Mouse (Mus musculus): ENCODE measurements around the gene Phtf1. TPM values are rescaled to one million over a fixed set of nuclear protein-coding genes. Genes with fewer than 3 reads are reported as not detected.

Phtf1 gene
- total RNA-seq (2021) = 10 to 100 TPM; 16.4 to 19.4 TPM
- long read RNA-seq, experiment 1, transcript Phtf1-202 (19 exons, 3,327 nt) = major isoform, 15 of 32 reads
- long read RNA-seq, experiment 1, partial matches to known transcripts = 0 of 32 reads
- long read RNA-seq, experiment 1, other reads (novel, unspliced or antisense) = 14 of 32 reads
- long read RNA-seq, experiment 2, transcript Phtf1-202 (19 exons, 3,327 nt) = major isoform, 18 of 26 reads
- long read RNA-seq, experiment 2, partial matches to known transcripts = 1 of 26 reads
- long read RNA-seq, experiment 2, other reads (novel, unspliced or antisense) = 4 of 26 reads

DNA sequence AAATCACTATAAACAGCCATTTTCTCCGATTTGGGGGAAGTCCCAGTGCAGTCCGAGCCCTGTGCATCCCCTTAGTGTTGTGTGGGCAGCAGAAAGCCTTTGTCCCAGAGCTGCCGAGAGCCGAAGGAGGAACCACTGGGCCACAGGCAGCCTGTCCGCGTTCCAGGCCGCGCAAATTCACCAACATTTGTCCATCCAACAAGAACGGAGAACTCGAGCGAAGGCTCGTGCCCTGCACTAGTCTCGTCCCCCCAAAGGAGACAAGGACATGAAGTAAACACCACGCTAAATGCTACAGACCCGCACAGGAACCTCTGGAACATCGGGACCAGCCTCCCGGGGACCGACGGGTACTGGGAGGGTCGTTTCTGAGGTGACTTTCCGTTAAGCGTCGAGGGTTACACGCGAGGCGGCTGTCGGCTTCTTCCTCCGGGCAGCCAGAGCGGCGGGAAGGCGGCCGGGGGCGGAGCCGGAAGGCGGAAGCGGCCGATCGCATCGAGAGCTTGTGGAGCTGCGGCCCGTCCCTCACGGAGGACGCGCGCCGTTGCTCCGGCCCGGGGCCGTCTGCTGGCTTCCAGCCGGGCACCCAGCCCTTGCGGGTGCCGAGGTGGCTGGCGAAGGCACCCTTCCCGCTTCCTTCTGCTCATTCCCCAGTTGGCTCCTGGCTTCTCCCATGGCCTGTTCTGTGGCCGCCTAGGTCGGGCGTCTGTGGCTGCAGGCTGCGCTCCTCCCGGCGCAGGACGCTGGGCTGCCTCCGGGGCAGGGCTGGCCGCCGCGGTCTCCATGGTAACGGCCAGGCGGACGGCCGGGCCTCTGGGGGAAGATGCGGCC, at the start of gene Phtf1:
Gene Phtf1 (plus strand): TSS at position 250 of the 831 bp plus-strand sequence.
- DNase-seq = peak; percentile 92

DNA sequence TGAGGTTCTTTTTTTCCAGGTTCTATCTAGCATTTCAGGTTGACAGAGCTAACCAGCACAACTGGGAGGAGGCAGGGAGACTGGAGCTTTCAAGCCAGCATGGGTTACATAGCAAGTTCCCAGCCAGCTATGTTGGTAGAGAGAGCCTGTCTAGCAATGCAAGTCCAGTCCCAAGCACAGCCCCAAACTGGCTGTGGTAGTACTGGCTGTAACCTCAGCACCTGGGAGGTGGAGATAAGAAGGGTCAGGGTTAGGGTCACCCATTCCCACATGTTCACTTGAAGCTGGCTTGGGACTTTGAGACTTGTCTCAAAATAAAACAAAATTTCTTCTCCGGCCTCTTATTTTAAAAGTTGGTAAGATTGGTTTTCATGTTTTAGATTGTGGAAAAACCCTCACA, 47.8 kb upstream of the Phtf1 start:
- DNase-seq = no peak

DNA sequence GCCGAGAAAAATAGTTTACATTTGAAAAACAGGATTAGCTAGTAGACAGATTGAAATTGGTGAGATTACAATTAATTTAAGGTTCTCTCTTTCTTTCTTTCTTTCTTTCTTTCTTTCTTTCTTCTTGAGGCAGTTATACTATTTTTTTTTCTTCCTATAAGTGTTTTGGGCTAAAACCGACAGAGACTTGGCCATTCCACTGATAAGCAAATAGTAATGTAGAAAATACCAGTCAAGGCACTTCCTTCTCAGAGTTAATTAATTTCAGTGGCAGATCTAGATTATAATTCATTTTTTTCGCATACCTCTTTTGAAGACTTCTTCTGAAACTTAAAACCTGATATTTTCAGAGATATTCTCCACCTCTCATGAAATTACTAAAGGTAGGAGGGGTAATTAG, 42.6 kb upstream of the Phtf1 start:
- no peak for DNase-seq

DNA sequence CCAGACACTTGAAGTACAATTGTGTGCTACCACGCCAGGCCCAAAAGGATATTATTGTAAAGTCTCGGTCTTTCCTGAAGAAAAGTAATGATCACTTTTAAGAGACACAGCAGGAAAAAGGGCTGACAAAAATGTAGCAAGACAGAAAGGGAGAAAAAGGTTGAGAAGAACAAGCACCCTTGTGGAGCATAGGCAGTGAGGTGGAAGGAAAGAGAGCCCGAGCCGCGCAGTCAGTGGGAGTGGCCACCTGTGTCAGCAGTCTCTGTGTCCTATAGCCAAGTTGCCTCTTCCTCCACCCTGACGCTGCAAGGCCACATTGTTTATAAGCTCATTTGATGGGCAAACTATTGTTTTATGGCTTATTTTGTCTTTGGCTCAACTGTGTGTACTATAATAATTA, 40.4 kb upstream of the Phtf1 start:
- peak; percentile 22 for DNase-seq

DNA sequence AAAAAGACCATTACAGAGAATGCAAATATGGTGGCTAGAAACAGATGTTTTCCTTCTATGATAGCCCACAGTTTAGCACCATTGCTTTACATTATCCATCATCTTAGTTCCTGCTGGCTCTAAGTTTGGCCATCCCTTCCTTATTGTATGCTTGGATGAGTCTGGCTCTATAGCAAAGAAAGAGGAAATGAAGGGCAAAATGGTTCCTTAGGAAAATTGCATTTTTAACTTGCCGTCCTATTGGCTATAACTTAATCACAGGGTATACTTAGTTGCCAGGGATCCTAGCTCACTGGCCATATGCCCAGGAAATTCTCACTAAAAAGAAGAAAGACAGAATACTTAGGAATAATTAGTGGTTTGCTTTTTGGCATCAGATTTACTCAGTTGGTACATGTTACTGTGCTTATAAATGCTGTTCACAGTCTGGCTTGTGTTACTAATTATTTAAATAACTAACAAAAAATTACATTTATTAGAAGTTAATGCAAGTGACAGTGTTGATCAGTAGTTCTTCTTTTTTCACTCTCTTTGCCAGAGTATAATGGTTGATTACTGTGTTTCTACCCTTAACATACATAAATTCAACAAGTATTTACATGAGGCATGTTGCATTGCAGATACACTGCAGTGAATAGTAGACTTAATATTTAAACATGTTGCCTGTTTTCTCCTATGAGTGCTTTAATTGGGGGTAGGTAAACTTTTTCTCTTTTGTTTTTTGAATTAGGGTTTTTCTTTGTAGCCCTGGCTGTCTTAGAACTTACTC, 22.9 kb upstream of the Phtf1 start:
- no peak for DNase-seq

DNA sequence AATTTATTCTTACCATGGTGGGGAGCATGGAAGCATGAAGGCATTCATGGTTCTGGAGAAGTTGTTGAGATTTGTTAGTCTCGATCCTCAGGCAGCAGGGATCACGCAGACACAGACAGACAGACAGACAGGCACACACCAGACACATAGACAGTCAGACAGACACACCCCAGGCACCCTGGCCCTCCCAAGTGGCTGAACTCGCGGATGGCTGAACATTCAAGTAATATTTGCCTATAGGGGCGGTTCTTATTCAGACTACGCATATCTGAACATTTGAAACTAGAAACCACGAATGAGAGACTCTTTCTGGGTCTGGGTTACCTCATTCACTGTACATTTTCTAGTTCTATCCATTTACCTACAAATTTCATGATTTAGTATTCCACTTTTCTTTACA, 19.2 kb upstream of the Phtf1 start:
- DNase-seq = no peak

DNA sequence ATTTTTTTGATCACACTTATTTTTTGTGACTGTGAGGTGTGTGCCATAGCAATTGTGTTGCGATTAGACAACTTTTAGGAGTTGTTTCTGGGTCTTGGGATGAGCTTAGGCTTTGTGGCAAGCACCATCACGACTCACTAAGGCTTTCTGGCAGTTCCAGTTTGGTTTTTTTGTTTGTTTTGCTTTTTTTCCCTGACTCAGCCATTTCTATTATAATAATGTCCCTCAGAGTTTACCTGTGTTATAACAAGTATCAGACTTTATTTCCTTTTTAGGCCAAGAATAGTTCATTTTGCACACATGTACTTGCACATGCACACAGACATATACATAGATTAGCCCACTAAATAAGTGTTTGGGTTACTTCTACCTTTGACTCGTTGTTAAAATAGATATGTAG, 7.3 kb upstream of the Phtf1 start:
- DNase-seq = no peak

DNA sequence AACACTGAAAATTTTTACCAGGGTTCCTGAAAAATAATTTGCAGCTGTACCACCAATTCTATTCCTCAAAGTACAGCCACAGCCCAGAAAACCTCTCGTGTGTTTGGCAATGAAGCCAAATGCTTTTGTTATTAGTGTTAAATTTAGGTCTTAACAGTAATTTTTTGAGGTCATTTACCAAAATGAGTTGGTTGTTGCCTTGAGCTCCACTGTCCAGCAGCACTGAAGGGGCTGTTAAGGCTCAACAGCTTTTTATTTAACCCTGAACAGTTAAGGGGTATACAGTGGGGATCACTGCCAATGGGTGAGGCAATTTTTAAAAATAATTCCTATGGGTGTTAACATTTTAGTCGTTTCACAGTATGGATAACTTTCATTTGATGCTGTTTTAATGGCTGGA, 679 bp upstream of the Phtf1 start:
- DNase-seq = no peak

DNA sequence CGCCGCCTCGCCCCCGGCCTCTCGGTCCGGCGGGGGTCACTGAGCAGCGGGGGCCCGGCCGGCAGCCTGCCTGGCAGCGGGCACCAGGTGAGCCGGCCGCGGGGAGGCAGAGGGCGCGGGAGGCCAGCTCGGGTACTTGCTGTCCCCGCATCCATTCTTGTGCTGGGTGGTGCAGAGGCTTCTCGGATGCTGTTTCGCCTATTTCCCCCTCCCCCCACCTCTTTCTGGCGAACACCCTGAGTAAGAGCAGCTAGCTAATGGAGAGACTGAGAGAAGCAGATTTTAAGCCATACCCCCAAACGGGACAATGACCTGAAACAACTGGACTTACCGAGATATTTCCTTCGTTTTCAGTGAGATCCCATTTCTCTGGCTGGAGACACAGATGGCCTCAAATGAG, 791 bp downstream of the Phtf1 start:
- DNase-seq = no peak

DNA sequence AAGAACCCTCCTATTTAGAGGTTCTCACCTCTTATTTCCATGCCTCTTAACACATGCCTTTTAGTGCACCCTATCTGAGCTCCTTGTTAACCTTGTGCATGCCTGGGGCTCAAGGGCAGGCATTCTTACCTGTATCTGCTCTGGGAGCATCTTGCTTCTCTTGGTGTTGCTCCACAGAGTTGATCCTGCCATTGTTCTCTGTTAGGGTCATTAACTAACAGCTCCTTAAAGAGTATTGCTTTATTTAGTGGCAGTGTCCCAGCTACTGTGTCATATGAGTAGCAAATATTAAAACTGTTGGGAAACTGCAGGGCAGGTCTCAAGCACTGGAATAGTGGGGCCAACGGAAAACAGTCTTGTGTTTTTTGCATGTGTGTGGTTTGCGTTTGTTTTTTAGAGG, 3.2 kb downstream of the Phtf1 start:
- no peak for DNase-seq

DNA sequence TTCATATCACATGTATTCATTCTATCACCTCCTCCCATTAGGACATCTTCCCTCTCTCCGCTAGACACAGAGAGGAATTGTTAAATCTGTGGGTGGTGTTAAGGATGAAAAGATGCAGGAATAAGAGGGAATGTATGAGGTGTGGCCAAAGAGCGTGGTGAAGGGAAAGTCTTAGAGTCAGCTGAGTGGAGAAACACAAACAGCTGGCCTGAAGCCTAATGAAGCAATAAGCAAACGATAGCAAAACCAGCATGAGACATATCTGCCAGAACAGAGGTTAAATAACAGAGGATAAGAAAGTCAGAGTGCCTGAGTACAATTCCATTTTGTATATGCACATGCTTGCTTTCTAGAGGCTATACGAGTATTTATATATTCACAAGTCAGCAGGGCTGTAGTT, 16.6 kb downstream of the Phtf1 start:
- no peak for DNase-seq

DNA sequence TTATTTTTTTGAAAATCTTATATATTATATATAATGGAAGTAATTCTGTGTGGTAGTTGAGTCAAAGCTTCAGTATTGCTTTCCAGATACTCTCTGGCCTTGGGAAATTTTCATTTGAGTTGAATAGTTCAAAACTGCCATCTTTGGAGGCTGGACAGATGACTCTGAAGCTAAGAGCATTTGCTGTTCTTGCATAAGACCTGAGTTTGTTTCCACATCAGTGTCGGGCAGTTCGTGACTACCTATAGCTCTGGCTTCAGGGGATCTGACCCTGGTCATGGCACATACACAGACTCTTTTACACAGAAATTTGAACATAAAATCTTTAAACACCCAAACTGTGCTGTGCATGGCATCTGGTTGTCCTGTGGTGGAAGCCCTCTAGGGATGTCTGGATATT, 17.3 kb downstream of the Phtf1 start:
- no peak for DNase-seq

DNA sequence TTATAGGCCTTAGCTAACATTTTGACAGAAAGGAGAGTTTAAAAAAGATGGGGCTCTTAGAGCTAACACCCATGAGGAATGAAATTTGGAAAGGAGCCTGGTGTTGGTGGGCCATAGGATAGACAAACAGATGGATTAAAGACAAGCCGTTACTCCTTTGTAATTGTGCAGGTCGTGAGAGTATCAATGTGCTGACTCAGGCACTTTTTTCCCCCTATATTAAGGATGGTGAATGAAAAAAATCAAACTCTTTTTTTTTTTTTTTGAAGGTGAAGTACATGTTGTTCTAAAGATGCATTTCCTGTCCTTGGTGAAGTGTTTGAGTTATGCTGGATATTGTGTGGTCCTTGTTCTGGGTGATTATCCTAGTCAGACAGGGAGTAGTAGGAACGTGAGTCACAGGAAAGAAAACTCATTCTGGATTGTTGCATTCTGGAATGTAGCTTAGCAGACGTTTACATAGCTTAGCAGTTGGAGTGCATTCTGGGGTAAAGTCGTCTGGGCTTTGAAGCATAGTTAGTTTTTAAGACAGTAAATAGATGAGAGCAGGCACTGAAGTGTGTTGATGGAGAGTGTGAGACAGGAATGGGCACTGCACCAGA, 20.0 kb downstream of the Phtf1 start:
- DNase-seq = no peak

DNA sequence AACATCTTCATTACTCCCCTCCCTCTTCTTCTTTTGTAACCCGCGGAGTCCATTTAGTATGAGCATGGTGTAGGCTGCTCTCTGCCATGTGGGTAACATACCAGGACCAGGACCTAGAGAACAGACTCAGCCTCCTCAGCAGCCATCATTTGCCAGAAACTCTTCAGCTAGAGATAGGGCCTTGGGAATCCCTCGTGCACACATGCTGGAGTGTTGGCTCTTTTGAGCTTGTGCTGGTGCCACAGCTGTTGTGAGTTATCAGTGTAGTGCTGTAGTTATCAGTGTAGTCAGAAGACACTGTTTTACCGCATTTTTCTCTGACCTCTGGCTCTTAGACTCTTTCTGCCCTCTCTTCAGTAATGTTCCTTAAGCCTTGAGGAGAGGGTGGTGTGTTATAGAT, 21.4 kb downstream of the Phtf1 start:
- no peak for DNase-seq

DNA sequence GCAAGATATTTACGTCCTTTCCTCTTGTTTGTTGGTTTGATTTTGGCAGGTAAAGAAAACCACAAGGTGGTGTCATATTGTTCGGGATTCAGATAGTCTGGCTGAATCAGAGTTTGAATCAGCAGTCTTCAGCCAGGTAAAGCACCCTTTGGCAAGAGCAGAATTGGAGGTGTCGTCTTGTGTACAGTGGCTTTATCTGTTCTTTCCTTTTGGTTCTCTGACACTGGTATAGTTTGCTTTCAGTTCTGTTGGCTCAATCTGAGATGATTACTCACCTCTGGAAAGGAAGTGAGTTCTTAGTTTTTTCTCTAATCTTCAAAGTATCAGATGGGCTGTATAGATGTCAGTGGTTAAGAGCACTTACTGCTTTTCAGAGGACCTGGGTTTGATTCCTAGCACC, 23.4 kb downstream of the Phtf1 start:
- DNase-seq = no peak

DNA sequence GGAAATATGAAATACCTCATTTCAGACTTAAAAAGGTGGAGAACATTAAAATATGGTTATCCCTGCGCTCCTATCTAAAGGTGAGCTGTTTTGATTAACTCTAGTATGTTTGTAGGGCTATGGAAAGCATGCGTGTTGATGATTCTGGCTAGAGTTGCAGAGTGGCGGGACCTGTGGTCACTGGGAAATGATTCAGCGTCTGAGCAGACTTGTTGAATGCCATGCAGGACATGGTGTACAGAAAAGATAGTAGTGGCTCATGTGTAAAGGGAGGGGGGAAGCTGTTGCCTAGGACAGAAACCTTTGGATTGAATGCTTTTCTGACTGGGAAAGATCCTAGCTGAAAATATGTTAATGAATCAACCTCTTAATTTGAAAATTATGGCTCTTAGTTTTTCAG, 30.8 kb downstream of the Phtf1 start:
- DNase-seq = no peak

DNA sequence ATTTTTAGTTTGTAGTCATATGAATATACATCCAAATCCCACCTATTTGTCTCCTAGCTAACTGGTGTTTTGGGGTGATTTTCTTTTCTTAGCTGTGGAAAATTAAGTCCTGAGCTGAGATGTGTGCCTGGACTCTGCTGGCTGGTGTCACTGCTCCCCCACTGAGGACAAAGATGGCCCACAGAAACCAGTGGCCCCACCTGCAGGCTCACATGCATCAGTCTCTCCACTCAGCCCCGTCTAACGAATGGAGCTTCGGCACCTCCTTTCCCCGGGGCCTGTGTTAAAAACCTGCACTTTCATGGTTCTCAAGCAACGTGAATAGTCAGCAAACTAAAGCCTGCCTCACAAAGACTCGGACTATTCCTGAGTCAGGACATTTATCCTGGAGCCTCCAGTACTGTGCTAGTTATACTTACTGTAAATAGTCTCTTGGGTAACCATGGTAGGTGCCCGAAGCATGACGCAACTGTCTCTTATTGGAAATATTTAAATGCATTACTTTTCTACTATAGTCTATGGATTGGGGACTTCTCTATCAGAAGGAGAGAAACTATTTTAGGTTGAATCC, 39.1 kb downstream of the Phtf1 start:
- DNase-seq = no peak

DNA sequence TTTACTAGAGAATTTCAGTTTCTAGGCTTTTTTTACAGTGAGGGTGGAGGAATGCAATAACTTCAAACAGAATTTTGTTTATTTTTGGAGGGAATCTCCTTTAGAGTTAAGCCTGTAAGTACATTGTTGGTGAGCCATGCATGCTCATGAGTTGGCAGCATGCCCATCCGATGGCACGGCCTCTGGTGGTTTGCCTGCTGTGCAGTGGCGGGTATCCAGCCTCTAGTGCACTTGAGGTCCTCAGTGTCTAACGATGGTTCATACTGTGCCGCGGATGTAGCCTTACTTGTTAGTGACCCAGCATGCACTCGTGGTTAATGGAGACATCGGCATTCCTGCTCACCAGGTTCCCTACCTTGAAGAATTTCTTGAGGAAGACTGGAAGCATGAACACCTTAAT, 39.6 kb downstream of the Phtf1 start:
- peak; percentile 54 for DNase-seq

DNA sequence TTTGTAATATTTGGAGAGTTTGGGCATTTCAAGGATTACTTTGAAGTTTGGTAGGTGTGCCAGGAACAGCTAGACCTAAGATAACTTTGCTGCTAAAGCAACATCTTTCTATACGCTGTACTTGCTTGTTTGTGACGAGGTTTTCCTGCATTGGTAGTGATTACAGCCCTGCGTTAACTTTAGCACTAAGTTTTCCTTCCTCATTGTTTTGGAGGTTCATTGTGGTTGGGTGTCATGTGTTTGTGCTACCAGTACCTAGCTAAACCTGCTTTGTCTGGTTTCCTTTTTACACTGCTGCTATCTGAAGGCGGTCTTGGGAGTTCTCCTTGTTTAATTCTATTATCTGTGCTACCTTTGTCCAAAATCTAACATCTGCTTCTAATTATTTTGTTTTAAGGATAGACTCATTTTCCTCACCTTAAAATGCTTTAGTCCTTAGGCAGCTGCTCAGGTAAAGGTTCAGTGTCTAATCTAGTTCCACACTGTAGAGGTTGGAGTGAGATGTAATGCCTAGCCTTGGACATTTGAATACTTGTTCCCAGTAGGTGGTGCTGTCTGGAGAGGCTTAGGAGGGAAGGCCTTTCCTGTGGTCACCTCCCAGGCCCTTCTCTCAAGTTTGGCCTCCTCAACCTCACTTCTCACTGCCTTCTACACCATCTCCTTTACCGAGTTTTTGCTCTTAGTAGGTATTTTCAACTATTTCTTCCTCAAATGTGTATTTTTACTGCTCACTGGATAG, 42.2 kb downstream of the Phtf1 start:
- DNase-seq = no peak

DNA sequence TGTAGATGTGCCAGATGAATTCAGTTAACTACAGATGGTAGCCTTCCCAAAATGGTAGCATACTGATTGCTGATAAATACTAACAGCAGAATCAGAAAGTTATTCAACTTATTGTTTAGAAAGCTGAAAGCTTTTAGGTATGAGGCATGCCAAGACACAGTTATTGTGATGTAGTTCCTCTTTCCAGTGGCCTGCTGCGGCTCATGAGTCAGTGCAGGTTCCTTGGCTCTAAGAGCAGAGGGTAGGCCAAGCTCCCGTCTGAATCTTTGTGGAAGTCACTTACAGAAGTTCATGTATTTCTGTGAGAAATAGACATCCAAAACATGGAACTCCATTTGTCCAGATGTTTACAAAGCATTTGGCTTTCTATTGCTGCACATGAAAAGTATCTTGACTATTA, 44.1 kb downstream of the Phtf1 start:
- no peak for DNase-seq

DNA sequence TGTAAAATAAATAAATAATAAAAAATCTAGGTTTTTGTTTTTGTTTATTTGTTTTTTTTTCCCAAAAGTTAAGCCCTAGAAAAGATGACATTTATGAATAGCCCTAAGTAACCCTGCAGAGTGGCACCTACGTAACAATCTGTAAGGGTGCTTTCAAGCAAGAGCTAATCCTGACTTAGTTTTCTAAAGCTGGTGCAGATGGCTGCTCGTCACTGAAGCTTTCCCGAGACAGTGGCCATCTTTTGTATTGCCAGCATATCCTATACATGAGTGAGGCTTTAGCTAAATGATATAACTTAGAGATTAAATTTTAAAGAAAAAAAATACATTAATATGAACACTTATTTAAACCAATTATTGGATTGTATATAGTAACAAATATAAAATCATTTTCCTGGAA, 50.0 kb downstream of the Phtf1 start:
- no peak for DNase-seq

DNA sequence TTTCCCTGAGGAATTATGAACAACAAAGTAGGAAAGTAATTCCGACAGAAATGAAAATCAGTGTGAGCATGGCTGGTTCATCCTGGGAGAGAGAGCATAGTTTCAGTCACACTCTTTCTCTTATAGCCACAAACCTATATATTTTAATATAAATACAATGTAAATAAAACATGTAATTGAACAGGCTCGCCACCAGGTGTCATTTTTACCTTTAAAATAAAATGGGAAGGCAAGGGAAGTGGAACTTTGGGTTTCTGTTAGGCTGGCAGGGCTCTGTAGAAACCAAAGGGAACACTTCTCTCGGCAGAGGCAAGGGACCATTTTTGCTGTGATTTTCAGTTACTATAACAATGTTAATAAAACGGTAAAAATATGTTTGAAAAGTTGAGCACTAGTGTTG, 51.5 kb downstream of the Phtf1 start:
- DNase-seq = no peak

Data from adrenal gland, postnatal 10 days (tissue).